Mouse (Mus musculus): ENCODE measurements around the gene Slc7a11.

DNA sequence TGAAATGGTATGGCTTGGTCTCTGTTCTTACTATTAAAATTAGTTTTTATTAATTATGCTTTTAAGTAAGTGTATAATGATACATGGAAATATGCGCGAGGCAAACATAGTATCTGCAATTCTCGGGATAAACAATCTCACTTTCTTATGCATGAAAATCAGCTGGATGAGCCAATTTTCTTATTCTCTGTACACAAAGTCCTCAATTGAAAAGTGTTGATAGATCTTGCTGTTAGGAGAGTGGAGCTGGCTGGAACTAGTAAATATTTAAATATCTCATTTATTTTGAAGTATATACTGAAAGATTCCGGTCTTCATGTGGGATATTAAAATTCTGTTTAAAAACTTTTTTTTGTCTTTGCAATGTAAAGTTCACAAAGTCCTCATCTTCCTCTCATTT is 184.6 kb downstream of the Slc7a11 start:
- no peak for TF ChIP-seq CTCF (IDR thresholded peaks at IDR 0.05; ENCODE audit: control insufficient read depth, insufficient read depth, insufficient replicate concordance, low read depth, low read length)
- no peak for TF ChIP-seq POLR2A (IDR thresholded peaks at IDR 0.05; ENCODE audit: control insufficient read depth, low read depth, low read length)

All from testis, adult 2 months (tissue).